Mouse (Mus musculus) lung, adult 2 months (tissue): ENCODE data around the gene Tgm1. TPM values are rescaled to one million over a fixed set of nuclear protein-coding genes. Genes with fewer than 3 reads are reported as not detected.
"Not testable (repeated sequence)": the region's sequence is repeated elsewhere in the genome, so short reads cannot be mapped to it uniquely, and the experiment has no call there.

Source experiments
- DNase-seq: peaks from one replicate; pipeline ENCODE4 v3.0.0; 2022
- H3K4me1 ChIP-seq: fragments of 200-500 bp; 2 replicates; pipeline ENCODE4 v1.6.1; 2011; ENCODE audit warnings: low read length; ENCODE audit not compliant: control insufficient read depth, insufficient read depth
- H3K4me3 ChIP-seq: fragments of 200-500 bp; replicated peaks from 2 replicates; pipeline ENCODE3; 2011; ENCODE audit warnings: low read depth, mild to moderate bottlenecking, control low read depth, low read length; ENCODE audit errors: extremely low read depth
- CTCF ChIP-seq: fragments of 200-500 bp; IDR thresholded peaks from 2 replicates; pipeline ENCODE4 v1.5.1; 2011; ENCODE audit warnings: mild to moderate bottlenecking, low read length, control low read depth; ENCODE audit not compliant: insufficient read depth
- POLR2A ChIP-seq: fragments of 200-500 bp; IDR thresholded peaks from 2 replicates; pipeline ENCODE4 v1.6.1; 2011; ENCODE audit warnings: low read depth, mild to moderate bottlenecking, control low read depth, low read length, borderline replicate concordance; ENCODE audit errors: extremely low read depth
- WGBS: fragments of 180-500 bp; shearing (Covaris S2); methylation state at CpG from one replicate; pipeline ENCODE4 v1.1.7; 2018; 5-methylcytosine and 5-hydroxymethylcytosine counted together
- polyA plus RNA-seq: library from polyadenylated mRNA; depleted of rRNA; stranded (reverse); fragments of >200 nt; gene quantifications from 2 replicates; pipeline ENCODE4 v1.2.3, GENCODE M21; 2012; rRNA removed

Gene Tgm1
- 3.4 and 30.7 TPM in 2 replicates for polyA plus RNA-seq

DNA sequence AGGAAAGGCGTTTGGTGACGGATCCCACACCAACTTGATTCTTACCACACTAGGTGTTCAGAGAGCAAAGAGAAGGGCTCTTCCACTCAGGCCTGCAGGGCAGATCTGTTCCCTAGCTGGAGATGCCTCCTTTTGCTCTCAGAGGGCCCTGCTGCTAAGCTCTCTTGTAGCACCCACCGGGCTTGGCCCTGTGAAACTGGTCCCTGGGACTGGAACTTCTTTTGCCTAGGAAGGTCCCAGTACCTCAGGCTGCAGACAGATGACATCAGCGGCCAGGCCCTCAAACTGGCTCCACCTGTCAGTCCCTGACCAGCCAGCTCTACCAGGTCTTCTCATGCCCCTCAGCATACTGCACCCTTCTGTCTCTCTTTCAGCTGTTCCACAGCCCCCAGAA lies at the start of gene Tgm1:
Tgm1 (minus strand) TSS at position 198 of the 394 bp plus-strand sequence.
- 19% methylated on average over 4 of the region's 4 CpGs for WGBS
- no peak for DNase-seq
- H3K4me3 ChIP-seq, result peak within 1 kb of the TSS; percentile 10

GRCm38 (mm10) chr14:55763166-55763565 lies 49.4 kb upstream of the Tgm1 start:
- 28% methylated on average over 7 of the region's 7 CpGs for WGBS
- DNase-seq, result peak; percentile 49
- H3K4me1 ChIP-seq, result peaks cover 11% of the 10 kb centered on the region; the same call in 1 of the 2 replicates
- H3K4me3 ChIP-seq, result no peak overlapping the region
- TF ChIP-seq POLR2A (no peak), CTCF (no peak)

More for the DNA sequence above, at the start of gene Tgm1:
- TF ChIP-seq CTCF, result no peak
- TF ChIP-seq POLR2A, result no peak
- peaks cover 2% of the 10 kb centered on the region; the same call in 1 of the 2 replicates for H3K4me1 ChIP-seq

- TF ChIP-seq CTCF (no peak), POLR2A (no peak)
- DNase-seq, result peak; percentile 60
- Histone ChIP-seq H3K4me3 (peak overlapping the region; percentile 55), H3K4me1 (peaks cover 7% of the 10 kb centered on the region; the same call in 1 of the 2 replicates)
- 2% methylated on average over 77 of the region's 77 CpGs for WGBS
Measured at GRCm38 (mm10) chr14:55762001-55762821, 48.5 kb upstream of the Tgm1 start.

DNA sequence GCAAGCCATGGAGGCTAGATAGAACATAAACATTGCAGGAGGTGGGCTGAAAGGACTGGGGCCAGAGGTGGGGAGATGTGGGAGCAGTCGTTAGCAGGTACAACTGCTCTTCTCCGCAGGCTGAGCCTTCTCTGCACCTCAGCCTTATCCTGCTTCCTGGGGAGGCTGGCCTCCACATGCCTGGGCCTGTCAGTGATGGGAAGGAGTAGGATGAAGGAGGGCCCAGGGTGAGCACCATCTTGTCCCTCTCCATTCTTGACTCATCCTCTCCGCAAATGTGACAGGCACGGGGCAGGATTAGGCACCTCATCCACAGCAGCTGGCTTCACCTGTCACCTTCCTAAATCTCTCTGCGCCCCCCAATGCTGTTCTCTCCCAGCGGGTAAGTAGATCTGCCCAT lies 47.4 kb upstream of the Tgm1 start, which contains the start of gene Ltb4r2:
Ltb4r2 (plus strand) TSS at position 266 of the 400 bp plus-strand sequence.
- DNase-seq, result no peak
- TF ChIP-seq CTCF, result no peak
- TF ChIP-seq POLR2A, result no peak
- H3K4me1 ChIP-seq, result peaks cover 7% of the 10 kb centered on the region; the same call in 1 of the 2 replicates
- WGBS, result 89% methylated on average over 6 of the region's 6 CpGs
- peak within 1 kb of the TSS; percentile 55 for H3K4me3 ChIP-seq

DNA sequence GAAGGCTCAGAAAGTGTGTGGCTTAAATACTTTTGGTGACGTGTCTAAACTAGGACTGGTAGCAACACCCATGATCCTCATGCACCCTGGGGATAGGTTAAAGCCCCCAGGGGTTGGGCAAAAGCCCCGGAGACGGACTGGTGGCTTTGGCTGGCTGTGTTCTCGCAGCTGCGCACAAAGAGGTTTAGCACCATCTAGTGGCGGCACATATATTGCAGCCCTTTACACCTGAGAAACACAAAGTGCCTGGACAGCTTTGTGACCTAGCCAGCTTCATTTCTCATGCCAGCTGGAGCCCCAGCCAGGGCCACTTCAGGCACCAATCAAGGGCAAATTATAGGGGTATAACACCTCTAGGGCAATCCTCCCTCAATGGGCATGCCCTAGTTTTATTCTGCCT lies 46.4 kb upstream of the Tgm1 start:
- DNase-seq, result peak; percentile 88
- WGBS, result 0% methylated on average over 6 of the region's 6 CpGs
- TF ChIP-seq CTCF, result peak; percentile 66
- H3K4me1 ChIP-seq, H3K4me3 ChIP-seq: not testable (repeated sequence)

DNA sequence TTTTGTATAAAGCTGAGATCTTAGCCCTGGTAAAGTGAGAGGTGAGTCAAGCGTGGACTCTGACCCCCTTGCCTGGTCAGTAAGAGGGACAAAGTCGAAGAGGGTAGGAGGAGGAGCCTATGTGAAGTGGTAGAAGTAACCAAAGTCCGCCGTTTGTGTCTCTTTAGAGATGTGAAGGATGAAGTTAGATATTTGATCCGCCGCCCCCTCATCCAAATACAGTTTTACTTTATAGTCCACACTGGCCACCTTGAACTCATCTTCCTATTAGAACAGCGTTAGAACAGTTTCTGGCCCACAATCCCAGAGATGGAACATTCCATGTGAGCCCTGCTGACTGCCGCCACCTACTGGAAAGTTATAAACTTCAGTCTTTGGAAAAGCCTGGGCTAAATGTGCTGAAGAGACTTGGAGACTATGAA lies 44.6 kb upstream of the Tgm1 start, which contains the start of gene Cideb:
Cideb (minus strand) TSS at position 96 of the 422 bp plus-strand sequence.
- DNase-seq, result no peak
- Histone ChIP-seq H3K4me3 (no peak within 1 kb of the TSS), H3K4me1 (peaks cover 7% of the 10 kb centered on the region; the same call in 1 of the 2 replicates)
- 14% methylated on average over 8 of the region's 8 CpGs for WGBS
- TF ChIP-seq CTCF (peak; percentile 56), POLR2A (no peak)

- 47% methylated on average over 6 of the region's 6 CpGs for WGBS
- TF ChIP-seq CTCF (no peak), POLR2A (no peak)
- H3K4me1 ChIP-seq, result peaks cover 4% of the 10 kb centered on the region; the same call in 1 of the 2 replicates
- no peak for DNase-seq
- H3K4me3 ChIP-seq, result no peak overlapping the region
Measured at GRCm38 (mm10) chr14:55757566-55757965, 43.8 kb upstream of the Tgm1 start.

DNA sequence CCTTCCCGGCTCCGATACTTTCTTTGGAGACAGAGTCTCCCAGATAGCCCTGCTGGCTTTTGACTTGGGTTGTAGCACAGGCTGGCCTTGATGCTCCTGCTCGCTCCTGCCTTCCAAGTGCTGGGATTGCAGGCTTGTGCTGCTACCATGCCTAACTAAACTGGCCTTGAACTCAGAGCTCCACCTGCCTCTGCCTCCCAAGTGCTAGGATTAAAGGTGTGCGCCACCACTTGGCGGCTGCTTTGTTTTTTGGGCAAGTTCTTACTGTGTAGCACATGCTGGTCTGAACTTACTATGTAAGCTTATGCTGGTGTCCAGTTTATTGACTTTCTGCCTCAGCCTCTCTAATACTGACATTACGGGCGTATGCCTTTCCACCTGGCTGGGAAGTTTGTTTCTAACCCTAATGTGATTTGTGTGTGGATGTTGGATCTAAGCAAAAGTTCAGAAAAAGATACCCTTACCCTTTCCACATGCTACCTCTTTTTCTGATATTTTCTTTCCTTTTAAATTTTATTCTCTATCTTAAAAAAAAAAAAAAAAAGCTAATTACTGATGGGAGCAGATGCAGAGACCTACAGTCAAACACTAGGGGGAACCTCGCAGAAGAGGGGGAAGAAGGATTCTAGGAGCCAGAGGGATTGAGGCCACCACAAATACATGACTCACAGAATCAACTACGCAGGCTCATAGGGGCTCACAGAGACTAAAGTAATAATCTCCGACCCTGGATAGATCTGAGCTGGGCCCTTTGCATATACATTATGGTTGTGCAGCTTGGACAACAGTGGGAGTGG lies 33.5 kb upstream of the Tgm1 start:
- 90% methylated on average over 10 of the region's 10 CpGs for WGBS
- H3K4me1 ChIP-seq, result peaks cover 11% of the 10 kb centered on the region
- no peak for DNase-seq
- H3K4me3 ChIP-seq, result no peak overlapping the region
- no peak for TF ChIP-seq POLR2A
- no peak for TF ChIP-seq CTCF

GRCm38 (mm10) chr14:55745861-55746237 lies 32.1 kb upstream of the Tgm1 start:
- Histone ChIP-seq H3K4me3 (peak overlapping the region; percentile 86), H3K4me1 (peaks cover 11% of the 10 kb centered on the region)
- TF ChIP-seq POLR2A (no peak), CTCF (no peak)
- no peak for DNase-seq
- WGBS, result 0% methylated on average over 31 of the region's 31 CpGs
